Mouse (Mus musculus): ENCODE results near the gene Abt1. TPM values are rescaled to one million over a fixed set of nuclear protein-coding genes. Genes with fewer than 3 reads are reported as not detected.
A peak's percentile ranks its signal among the peaks of the same experiment; 100 is the strongest.

Gene Abt1
- polyA plus RNA-seq, 1 experiment from 2014 or later = 12.4 TPM

DNA sequence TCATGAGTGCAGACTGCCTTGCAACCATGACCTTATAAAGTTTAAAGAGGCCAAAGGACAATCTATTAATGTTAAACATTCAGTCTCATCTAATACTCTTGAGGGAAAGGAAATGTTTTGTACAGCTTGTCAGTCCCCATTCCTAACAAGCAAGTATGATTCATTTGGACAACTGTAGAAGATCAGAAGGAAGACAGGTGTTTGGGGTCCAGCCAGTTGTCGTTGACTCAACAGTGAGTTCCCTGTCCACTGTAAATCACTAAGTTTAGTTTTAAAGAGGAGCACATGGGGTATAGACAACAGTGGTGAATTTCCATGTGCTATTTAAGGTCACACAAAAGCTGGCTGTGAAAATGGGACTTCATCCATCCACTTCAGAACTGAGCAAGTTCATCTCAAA, 51.2 kb downstream of the Abt1 start:
- H3K9me3 ChIP-seq (replicated peaks) = no peaks in the 10 kb centered on the region
- no peak overlapping the region for H3K4me2 ChIP-seq
- no peaks in the 10 kb centered on the region for H3K36me3 ChIP-seq (ENCODE audit: poor library complexity, severe bottlenecking)
- H3K27me3 ChIP-seq = no peaks in the 10 kb centered on the region
- peaks cover 14% of the 10 kb centered on the region for H3K4me1 ChIP-seq
- no peak overlapping the region for H3K9ac ChIP-seq
- no peak for ATAC-seq
- H3K27ac ChIP-seq = no peak overlapping the region
- 86% methylated on average over 1 of the region's 1 CpGs for WGBS
- H3K4me3 ChIP-seq = no peak overlapping the region

GRCm38 (mm10) chr13:23370075-23370474, 53.6 kb downstream of the Abt1 start:
- 86% methylated on average over 4 of the region's 4 CpGs for WGBS
- Histone ChIP-seq H3K9ac (peak overlapping the region; percentile 88), H3K4me3 (peak overlapping the region; percentile 79)

GRCm38 (mm10) chr13:23369421-23369765, 54.3 kb downstream of the Abt1 start:
- Histone ChIP-seq H3K27me3 (no peaks in the 10 kb centered on the region), H3K36me3 (ENCODE audit: poor library complexity, severe bottlenecking) (peaks cover 8% of the 10 kb centered on the region; the same call in 1 of the 2 replicates), H3K4me1 (peaks cover 32% of the 10 kb centered on the region), H3K4me2 (peak overlapping the region; percentile 63), H3K4me3 (peak overlapping the region; percentile 79), H3K9ac (peak overlapping the region; percentile 88), H3K27ac (peak overlapping the region; percentile 95), H3K9me3 (replicated peaks) (no peaks in the 10 kb centered on the region)
- ATAC-seq = no peak; the same call in 1 of the 2 replicates
- under 1% methylated on average over 10 of the region's 10 CpGs for WGBS

More at GRCm38 (mm10) chr13:23370075-23370474, 53.6 kb downstream of the Abt1 start:
- Histone ChIP-seq H3K4me2 (peak overlapping the region; percentile 63), H3K27me3 (no peaks in the 10 kb centered on the region), H3K4me1 (peaks cover 32% of the 10 kb centered on the region), H3K36me3 (ENCODE audit: poor library complexity, severe bottlenecking) (0 out of 2 replicates have a peak, but pooled peaks cover 4% of the 10 kb centered on the region), H3K9me3 (replicated peaks) (no peaks in the 10 kb centered on the region), H3K27ac (no peak overlapping the region)
- no peak for ATAC-seq

DNA sequence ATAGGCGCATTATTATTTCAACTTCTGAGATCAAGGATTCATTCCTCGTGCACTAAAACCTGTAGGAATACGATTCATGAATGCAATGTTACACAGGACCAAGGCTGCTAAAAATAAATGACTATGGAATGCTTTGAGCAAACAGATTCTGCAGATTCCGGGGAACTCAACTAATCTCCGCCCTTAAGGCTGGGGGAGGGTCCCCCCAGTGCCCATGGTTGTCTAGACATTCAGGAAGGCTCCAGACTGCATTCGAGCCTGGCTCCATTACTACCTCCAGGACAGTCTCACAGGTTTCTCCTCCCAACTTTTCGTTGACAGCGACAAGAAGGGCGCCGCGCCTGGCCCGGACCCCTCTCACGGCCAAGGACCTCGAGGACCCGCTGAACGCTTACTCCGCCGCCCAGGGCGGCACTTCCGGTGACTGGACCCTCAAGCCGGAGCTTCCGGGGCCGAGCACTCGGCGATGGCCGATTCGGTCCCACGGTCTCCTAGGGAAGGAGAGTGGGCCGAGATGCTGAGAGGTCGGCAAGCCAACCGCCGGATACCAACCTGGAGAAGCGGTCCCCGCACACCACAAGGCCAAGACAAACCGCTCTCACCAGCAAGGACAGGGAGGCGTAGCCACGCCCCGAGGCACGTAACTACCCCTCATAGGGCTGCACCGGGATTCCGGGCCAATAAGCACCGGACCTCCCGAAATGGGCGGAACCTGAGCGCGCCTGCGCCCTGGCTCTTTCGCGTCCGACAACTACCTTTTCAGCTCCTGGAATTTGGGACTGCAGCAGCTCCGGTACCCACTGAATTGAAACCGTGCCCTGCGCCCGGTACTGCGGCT, 54.9 kb downstream of the Abt1 start, which contains the start of gene Zfp322a:
Gene Zfp322a (minus strand): TSS at position 626 of the 838 bp plus-strand sequence.
- Histone ChIP-seq H3K4me1 (peaks cover 32% of the 10 kb centered on the region), H3K9ac (peak within 1 kb of the TSS; percentile 88), H3K4me3 (peak within 1 kb of the TSS; percentile 79), H3K36me3 (ENCODE audit: poor library complexity, severe bottlenecking) (peaks cover 8% of the 10 kb centered on the region; the same call in 1 of the 2 replicates), H3K9me3 (replicated peaks) (no peaks in the 10 kb centered on the region), H3K4me2 (peak within 1 kb of the TSS; percentile 63), H3K27ac (peak within 1 kb of the TSS; percentile 95), H3K27me3 (no peaks in the 10 kb centered on the region)
- under 1% methylated on average over 55 of the region's 55 CpGs for WGBS
- peak; percentile 100 for ATAC-seq

Other genes with a start within 250 kb of the Abt1 start
- not detected in 2 replicates for gene Vmn1r220, start 235.9 kb downstream of the Abt1 start, polyA plus RNA-seq (2015; fragmentation: Nextera tagmentation; extraction: Ambion mirVana)
- not detected in 2 replicates for gene Vmn1r221, start 209.7 kb downstream of the Abt1 start, polyA plus RNA-seq (2015; fragmentation: Nextera tagmentation; extraction: Ambion mirVana)
- gene Vmn1r222, start 187.9 kb downstream of the Abt1 start, polyA plus RNA-seq (2015; fragmentation: Nextera tagmentation; extraction: Ambion mirVana) = not detected in 2 replicates
- not detected in 2 replicates for gene Vmn1r223, start 176.7 kb downstream of the Abt1 start, polyA plus RNA-seq (2015; fragmentation: Nextera tagmentation; extraction: Ambion mirVana)
- gene Zfp322a, start 54.7 kb downstream of the Abt1 start, polyA plus RNA-seq (2015; fragmentation: Nextera tagmentation; extraction: Ambion mirVana) = 61.4 and 61.8 TPM in 2 replicates
- gene Btn1a1, start 42.0 kb upstream of the Abt1 start, polyA plus RNA-seq (2015; fragmentation: Nextera tagmentation; extraction: Ambion mirVana) = not detected in 2 replicates
- gene Btn2a2, start 65.0 kb upstream of the Abt1 start, polyA plus RNA-seq (2015; fragmentation: Nextera tagmentation; extraction: Ambion mirVana) = 0.08 and 0.21 TPM in 2 replicates
- 5.2 and 6.4 TPM in 2 replicates for gene Hist1h4h, start 107.2 kb upstream of the Abt1 start, polyA plus RNA-seq (2015; fragmentation: Nextera tagmentation; extraction: Ambion mirVana)
- gene Hist1h2af, start 110.0 kb upstream of the Abt1 start, polyA plus RNA-seq (2015; fragmentation: Nextera tagmentation; extraction: Ambion mirVana) = 9.5 and 10.0 TPM in 2 replicates
- 10.0 and 11.6 TPM in 2 replicates for gene Hist1h3g, start 111.6 kb upstream of the Abt1 start, polyA plus RNA-seq (2015; fragmentation: Nextera tagmentation; extraction: Ambion mirVana)
- 0.76 and 0.97 TPM in 2 replicates for gene Hist1h2bh, start 119.5 kb upstream of the Abt1 start, polyA plus RNA-seq (2015; fragmentation: Nextera tagmentation; extraction: Ambion mirVana)
- 1.2 and 1.3 TPM in 2 replicates for gene Hist1h3f, start 120.2 kb upstream of the Abt1 start, polyA plus RNA-seq (2015; fragmentation: Nextera tagmentation; extraction: Ambion mirVana)
- 1.6 and 2.2 TPM in 2 replicates for gene Hist1h4f, start 127.8 kb upstream of the Abt1 start, polyA plus RNA-seq (2015; fragmentation: Nextera tagmentation; extraction: Ambion mirVana)
- gene Hist1h1d, start 129.4 kb upstream of the Abt1 start, polyA plus RNA-seq (2015; fragmentation: Nextera tagmentation; extraction: Ambion mirVana) = 0.54 and 0.68 TPM in 2 replicates
- 4.6 and 6.9 TPM in 2 replicates for gene Hist1h3e, start 138.5 kb upstream of the Abt1 start, polyA plus RNA-seq (2015; fragmentation: Nextera tagmentation; extraction: Ambion mirVana)
- gene Hist1h2ae, start 147.4 kb upstream of the Abt1 start, polyA plus RNA-seq (2015; fragmentation: Nextera tagmentation; extraction: Ambion mirVana) = 120 and 139 TPM in 2 replicates
- gene Hist1h2bg, start 147.5 kb upstream of the Abt1 start, polyA plus RNA-seq (2015; fragmentation: Nextera tagmentation; extraction: Ambion mirVana) = 8.9 and 11.5 TPM in 2 replicates
- 10.3 and 11.2 TPM in 2 replicates for gene Hist1h2bf, start 150.3 kb upstream of the Abt1 start, polyA plus RNA-seq (2015; fragmentation: Nextera tagmentation; extraction: Ambion mirVana)
- gene Hist1h2ad, start 150.5 kb upstream of the Abt1 start, polyA plus RNA-seq (2015; fragmentation: Nextera tagmentation; extraction: Ambion mirVana) = 3.8 and 4.8 TPM in 2 replicates
- 8.8 TPM in 2 replicates for gene Hist1h3d, start 151.9 kb upstream of the Abt1 start, polyA plus RNA-seq (2015; fragmentation: Nextera tagmentation; extraction: Ambion mirVana)
- 160 and 172 TPM in 2 replicates for gene Hist1h4d, start 157.7 kb upstream of the Abt1 start, polyA plus RNA-seq (2015; fragmentation: Nextera tagmentation; extraction: Ambion mirVana)
- gene Hist1h2be, start 197.3 kb upstream of the Abt1 start, polyA plus RNA-seq (2015; fragmentation: Nextera tagmentation; extraction: Ambion mirVana) = 2.6 and 2.9 TPM in 2 replicates
- 25.7 and 29.7 TPM in 2 replicates for gene Hist1h1e, start 198.7 kb upstream of the Abt1 start, polyA plus RNA-seq (2015; fragmentation: Nextera tagmentation; extraction: Ambion mirVana)

All from forebrain, embryonic 13.5 days (tissue).